Mouse (Mus musculus): ENCODE measurements at regions not wholly inside any gene's neighbourhood (a gene's known extent, or its start where the extent isn't known, plus 50 kb on each side); places are given as distances from the start of the nearest gene placed in this dataset.

DNA sequence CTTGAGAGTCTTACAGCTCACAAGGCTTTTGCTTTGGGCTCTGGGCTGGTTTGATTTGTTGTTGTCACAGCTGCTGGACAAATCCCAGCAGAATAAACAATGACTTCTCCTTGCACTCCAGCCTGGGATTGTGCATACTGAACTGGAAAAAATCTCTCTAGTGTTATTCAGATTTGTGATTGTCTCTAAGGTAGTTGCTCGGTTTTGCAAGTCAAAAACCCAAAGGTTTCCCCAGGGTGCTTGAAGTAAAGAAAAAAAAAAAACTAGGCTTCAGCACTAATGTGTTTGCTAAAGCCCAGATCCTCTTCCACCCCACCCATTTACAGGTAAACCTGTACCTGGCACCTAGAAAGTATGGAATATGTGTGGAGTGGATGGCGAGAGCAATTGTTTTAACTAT lies 149.5 kb upstream of the Spef2 start:
- no peak for ATAC-seq (replicated peaks in 1 of 2; ENCODE audit: insufficient read depth in 1 of 2, low FRiP score in 2 of 2, low TSS enrichment in 1 of 2, low read depth in 1 of 2, poor library complexity in 2 of 2, severe bottlenecking in 2 of 2)

DNA sequence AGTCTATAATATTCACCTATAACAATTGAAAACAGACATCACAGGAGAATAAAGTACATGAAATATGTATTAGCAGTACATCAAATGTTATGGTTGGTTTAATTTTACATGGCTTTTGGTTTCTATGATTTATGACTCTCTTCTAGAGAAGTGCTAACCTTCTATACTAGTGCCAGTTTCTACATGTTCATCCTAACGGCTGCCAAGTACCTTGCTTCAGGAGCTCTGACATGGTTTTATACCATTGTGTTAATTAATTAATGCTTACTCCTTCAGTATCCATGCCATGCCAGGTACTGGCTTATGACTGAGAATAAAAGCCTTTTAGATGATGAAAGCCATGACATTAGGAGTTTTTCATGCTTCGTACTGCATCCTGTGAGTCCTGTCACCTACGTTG lies 144.5 kb upstream of the Spef2 start:
- ATAC-seq (replicated peaks in 1 of 2; ENCODE audit: insufficient read depth in 1 of 2, low FRiP score in 2 of 2, low TSS enrichment in 1 of 2, low read depth in 1 of 2, poor library complexity in 2 of 2, severe bottlenecking in 2 of 2) = no peak

DNA sequence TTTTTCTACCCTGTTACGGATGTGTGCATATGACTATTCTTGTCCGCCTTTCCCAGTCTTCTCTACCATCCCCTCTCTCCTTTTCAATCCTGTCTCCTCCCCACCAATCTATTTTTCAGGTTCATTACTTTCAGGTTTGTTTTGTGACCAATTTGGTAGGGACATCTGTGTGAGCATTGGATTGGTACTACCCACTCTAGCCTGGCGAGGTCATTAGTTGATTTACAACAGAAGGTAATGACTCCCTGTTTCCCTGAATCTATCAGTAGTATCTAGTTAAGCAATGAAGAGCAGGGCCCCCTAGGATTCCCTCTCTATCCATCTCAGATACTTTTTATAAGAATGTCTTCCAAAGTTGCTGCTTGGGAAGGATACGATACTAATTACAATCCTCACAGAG lies 143.5 kb upstream of the Spef2 start:
- no peak for ATAC-seq (replicated peaks in 1 of 2; ENCODE audit: insufficient read depth in 1 of 2, low FRiP score in 2 of 2, low TSS enrichment in 1 of 2, low read depth in 1 of 2, poor library complexity in 2 of 2, severe bottlenecking in 2 of 2)

DNA sequence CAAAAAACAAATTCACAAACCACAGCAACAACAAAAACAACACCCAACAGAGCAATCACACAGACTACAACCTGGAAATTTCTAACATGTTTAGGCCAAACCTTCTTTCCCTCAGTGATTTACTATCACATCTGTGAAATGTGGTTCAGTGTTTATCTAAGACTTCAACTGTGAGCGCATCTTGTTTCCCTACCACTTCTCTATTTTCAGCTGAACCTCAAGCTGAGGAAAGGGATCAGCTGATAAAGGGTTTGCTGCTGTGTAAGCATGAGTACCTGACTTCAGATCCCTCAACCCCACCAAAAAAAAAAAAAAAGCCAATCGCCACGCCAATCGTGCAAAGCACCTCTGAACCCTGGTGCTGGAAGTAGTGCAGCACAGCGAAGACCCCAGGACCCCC lies 142.8 kb upstream of the Spef2 start:
- ATAC-seq (replicated peaks in 1 of 2; ENCODE audit: insufficient read depth in 1 of 2, low FRiP score in 2 of 2, low TSS enrichment in 1 of 2, low read depth in 1 of 2, poor library complexity in 2 of 2, severe bottlenecking in 2 of 2) = peak; percentile 89 to 96

DNA sequence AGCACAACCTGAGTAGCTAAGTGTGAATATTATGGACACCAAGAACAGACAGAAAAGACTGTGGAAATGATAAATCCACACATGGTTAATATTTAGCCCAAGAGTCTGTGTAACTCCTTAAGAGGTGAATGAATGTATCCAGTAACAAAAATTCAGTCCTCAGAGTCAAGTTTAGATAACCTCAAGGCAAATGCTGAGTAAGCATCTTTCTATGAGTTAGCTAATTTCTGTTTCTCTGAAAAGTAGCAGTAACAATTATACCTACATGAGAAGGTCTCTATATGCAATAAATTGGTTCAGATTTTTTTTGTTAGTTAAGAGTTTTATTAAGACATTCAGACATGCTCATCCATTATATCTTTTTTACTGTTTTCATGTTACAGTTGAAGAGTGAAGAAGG lies 127.1 kb upstream of the Spef2 start:
- ATAC-seq (replicated peaks in 1 of 2; ENCODE audit: insufficient read depth in 1 of 2, low FRiP score in 2 of 2, low TSS enrichment in 1 of 2, low read depth in 1 of 2, poor library complexity in 2 of 2, severe bottlenecking in 2 of 2) = no peak

DNA sequence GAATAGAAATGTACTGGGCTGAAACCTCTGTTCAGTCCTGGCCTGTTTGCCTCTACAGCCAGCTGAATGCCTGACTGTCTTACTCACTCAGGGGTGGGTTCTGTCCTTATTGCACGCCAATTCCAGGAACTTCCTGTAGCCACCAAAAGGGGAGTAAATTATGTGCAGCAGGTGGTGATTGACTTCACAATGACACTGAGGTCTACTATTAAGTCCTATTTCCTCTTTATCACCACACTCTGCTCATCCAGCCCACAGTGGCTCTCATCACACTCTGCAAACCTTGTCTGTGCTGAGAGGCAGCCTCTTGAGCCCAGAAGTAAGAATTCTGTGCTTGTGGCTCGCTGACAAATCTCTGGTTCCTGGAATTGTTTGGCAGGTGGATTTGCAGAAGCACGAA lies 121.5 kb upstream of the Spef2 start:
- peak; percentile 32 to 39; a peak in 2 of 4 replicates for ATAC-seq (replicated peaks in 1 of 2; ENCODE audit: insufficient read depth in 1 of 2, low FRiP score in 2 of 2, low TSS enrichment in 1 of 2, low read depth in 1 of 2, poor library complexity in 2 of 2, severe bottlenecking in 2 of 2)

DNA sequence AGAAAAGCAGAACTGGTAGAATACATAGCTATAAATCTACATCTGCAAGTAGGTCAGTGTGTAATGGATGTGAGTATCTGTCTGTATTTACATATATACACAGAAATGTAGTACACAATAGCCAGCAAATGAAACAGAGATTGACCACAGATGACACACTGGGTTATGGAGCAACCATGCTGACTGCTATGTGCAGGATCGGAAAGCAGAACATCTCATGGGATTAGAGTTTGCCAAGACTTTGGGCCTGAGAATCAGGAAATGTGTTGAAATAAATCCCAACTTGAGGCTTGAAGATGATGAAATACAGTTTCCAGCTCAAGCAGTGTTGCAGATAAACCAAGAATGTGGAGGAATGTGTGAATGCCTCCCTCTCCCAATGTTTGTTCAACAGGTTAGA lies 116.1 kb upstream of the Spef2 start:
- ATAC-seq (replicated peaks in 1 of 2; ENCODE audit: insufficient read depth in 1 of 2, low FRiP score in 2 of 2, low TSS enrichment in 1 of 2, low read depth in 1 of 2, poor library complexity in 2 of 2, severe bottlenecking in 2 of 2) = peak; percentile 17 to 53; a peak in 1 of 4 replicates

DNA sequence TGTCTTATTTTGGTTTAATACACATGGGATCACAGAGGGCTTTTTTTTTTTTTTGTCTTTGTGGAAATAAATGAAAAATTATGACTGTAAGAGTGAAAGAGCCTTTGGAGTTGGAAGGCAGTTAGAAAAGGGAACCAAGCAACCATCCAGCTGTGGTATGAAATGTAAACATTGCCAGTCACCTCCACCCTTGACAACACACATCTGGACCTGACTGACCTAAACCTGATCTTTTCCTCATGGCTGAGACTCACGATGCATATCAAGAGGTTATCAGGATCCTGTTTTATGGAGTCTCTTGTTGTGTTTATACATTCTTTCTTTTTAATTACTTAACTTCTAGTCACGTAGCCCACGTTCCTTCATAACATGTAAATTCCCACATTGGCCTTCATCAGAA lies 113.2 kb upstream of the Spef2 start:
- ATAC-seq (replicated peaks in 1 of 2; ENCODE audit: insufficient read depth in 1 of 2, low FRiP score in 2 of 2, low TSS enrichment in 1 of 2, low read depth in 1 of 2, poor library complexity in 2 of 2, severe bottlenecking in 2 of 2) = no peak

DNA sequence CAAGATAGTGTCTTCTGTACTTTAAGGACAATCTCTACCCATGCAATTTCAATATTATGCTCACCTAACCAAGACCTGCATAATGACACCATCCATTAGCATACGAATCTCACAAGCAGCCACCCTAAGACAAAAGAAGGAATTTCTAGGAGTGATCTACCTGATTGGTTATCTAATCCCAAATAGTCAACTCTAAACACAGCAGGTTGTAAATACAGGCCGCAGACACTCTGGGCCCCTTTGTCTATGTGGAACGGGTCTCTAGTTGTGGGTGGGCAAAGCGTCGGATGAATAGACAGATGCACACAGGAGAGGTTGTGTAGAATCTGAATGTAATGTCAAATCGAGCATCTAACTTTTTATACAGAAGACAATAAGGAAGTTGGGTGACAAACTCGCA lies 91.0 kb upstream of the Spef2 start:
- no peak for ATAC-seq (replicated peaks in 1 of 2; ENCODE audit: insufficient read depth in 1 of 2, low FRiP score in 2 of 2, low TSS enrichment in 1 of 2, low read depth in 1 of 2, poor library complexity in 2 of 2, severe bottlenecking in 2 of 2)

DNA sequence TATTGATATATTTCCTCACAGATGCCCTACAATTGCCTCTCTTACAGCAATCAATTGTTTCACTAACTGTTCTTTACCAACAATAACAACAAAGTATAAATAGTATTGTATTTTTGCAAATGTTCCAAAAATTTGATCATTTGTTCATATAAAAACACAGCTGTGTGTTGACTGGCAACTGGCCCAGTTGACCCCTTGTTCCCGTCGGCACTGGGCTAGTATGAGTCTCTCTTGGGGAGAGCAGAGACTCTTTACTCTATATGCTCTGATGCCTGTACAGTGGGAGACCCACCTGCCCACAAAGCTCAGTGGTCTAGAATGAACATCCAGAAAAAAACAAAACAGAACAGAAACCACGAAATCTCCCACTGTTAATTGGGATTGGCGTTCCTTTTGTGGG lies 86.4 kb upstream of the Spef2 start:
- no peak for ATAC-seq (replicated peaks in 1 of 2; ENCODE audit: insufficient read depth in 1 of 2, low FRiP score in 2 of 2, low TSS enrichment in 1 of 2, low read depth in 1 of 2, poor library complexity in 2 of 2, severe bottlenecking in 2 of 2)

DNA sequence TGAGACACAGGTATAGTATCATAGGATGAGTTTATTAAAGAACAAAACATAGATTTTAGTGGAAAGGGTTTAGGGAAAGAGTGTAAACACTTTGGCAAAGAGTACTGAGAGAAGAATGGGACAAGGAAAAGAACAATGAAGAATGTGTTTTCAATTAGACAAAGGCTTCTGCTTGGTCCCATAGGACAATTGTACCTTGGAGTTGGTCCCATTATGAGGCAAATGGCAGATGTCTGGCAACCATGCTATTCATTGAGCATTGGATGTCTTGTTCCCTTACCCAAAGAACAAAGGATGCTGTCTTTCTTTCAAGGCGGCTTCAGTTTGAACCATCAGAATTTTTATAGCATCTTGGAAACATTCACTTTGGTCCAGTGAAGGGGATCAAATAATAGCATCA lies 55.8 kb upstream of the Spef2 start:
- ATAC-seq (replicated peaks in 1 of 2; ENCODE audit: insufficient read depth in 1 of 2, low FRiP score in 2 of 2, low TSS enrichment in 1 of 2, low read depth in 1 of 2, poor library complexity in 2 of 2, severe bottlenecking in 2 of 2) = no peak

Measured in hematopoietic stem cell, adult 5-6 weeks (primary cell).